Mouse (Mus musculus): ENCODE data around the gene Tchhl1. TPM values are rescaled to one million over a fixed set of nuclear protein-coding genes. Genes with fewer than 3 reads are reported as not detected.
A peak's percentile ranks its signal among the peaks of the same experiment; 100 is the strongest.

The Tchhl1 gene
- polyA plus RNA-seq, 2 experiments = not detected

GRCm38 (mm10) chr3:93520330-93521193 lies 52.0 kb downstream of the Tchhl1 start, which contains the start of gene S100a11:
Gene S100a11, plus strand, starts transcription at chr3:93520488.
- Histone ChIP-seq H3K4me2 (ENCODE audit: low read depth) (peak within 1 kb of the TSS; percentile 69), H3K27me3 (ENCODE audit: control insufficient read depth, insufficient read depth, low read length) (no peaks in the 10 kb centered on the region), H3K4me3 (ENCODE audit: insufficient read depth in 1 of 2, low read depth in 2 of 2, low read length in 2 of 2) (peak within 1 kb of the TSS; percentile 47 to 56), H3K36me3 (replicated peaks; ENCODE audit: control insufficient read depth, insufficient read depth, low read depth) (no peaks in the 10 kb centered on the region), H3K4me1 (replicated peaks; ENCODE audit: control insufficient read depth in 2 of 2, insufficient read depth in 2 of 2, low read length in 1 of 2) (peaks cover 0 to 4% of the 10 kb centered on the region in 2 experiments; a peak in 1 of 4 replicates), H3K9me3 (ENCODE audit: control insufficient read depth, low read length) (no peaks in the 10 kb centered on the region), H3K9ac (replicated peaks) (peak within 1 kb of the TSS; percentile 39), H3K27ac (no peak within 1 kb of the TSS)
- DNase-seq (ENCODE audit: low read depth in 3 of 3, low spot score in 3 of 3) (no peak), ATAC-seq (ENCODE audit: insufficient read depth) (peak; percentile 82; the same call in 1 of the 2 replicates)
- 1% methylated on average over 38 of the region's 38 CpGs for WGBS (ENCODE audit: insufficient replicate concordance)
- 0 out of 2 replicates have a peak, but pooled peaks have one; percentile 13 for TF ChIP-seq CTCF (IDR thresholded peaks at IDR 0.05; ENCODE audit: low read depth)
- no peak for TF ChIP-seq EP300 (IDR thresholded peaks at IDR 0.05; ENCODE audit: low read depth)

Small RNA genes lying within 50 kb of the gene (microRNA-seq; reads per million reads assigned to microRNA genes)
- gene Gm22752 = not detected

Other genes starting within 250 kb of the Tchhl1 start
- not detected in 2 replicates for gene Flg, start 195.2 kb upstream of the Tchhl1 start, polyA plus RNA-seq (2012; rRNA removed)
- not detected in 2 replicates for gene Flg, start 195.2 kb upstream of the Tchhl1 start, polyA plus RNA-seq (2014; fragmentation: Nextera tagmentation; extraction: Ambion mirVana)
- gene Hrnr, start 149.0 kb upstream of the Tchhl1 start, polyA plus RNA-seq (2012; rRNA removed) = not detected in 2 replicates
- gene Hrnr, start 149.0 kb upstream of the Tchhl1 start, polyA plus RNA-seq (2014; fragmentation: Nextera tagmentation; extraction: Ambion mirVana) = not detected in 2 replicates
- gene Rptn, start 75.1 kb upstream of the Tchhl1 start, polyA plus RNA-seq (2012; rRNA removed) = 0.01 TPM in 2 replicates
- gene Rptn, start 75.1 kb upstream of the Tchhl1 start, polyA plus RNA-seq (2014; fragmentation: Nextera tagmentation; extraction: Ambion mirVana) = not detected in 2 replicates
- 0.04 TPM in 1 of 2 replicates, not detected in the other for gene Tchh, start 26.4 kb upstream of the Tchhl1 start, polyA plus RNA-seq (2012; rRNA removed)
- 0.04 and 0.11 TPM in 2 replicates for gene Tchh, start 26.4 kb upstream of the Tchhl1 start, polyA plus RNA-seq (2014; fragmentation: Nextera tagmentation; extraction: Ambion mirVana)
- gene S100a11, start 51.7 kb downstream of the Tchhl1 start, polyA plus RNA-seq (2012; rRNA removed) = 39.1 and 46.2 TPM in 2 replicates
- gene S100a11, start 51.7 kb downstream of the Tchhl1 start, polyA plus RNA-seq (2014; fragmentation: Nextera tagmentation; extraction: Ambion mirVana) = 126 and 159 TPM in 2 replicates
- 23.5 and 25.0 TPM in 2 replicates for gene S100a10, start 86.3 kb downstream of the Tchhl1 start, polyA plus RNA-seq (2012; rRNA removed)
- 53.0 and 57.8 TPM in 2 replicates for gene S100a10, start 86.3 kb downstream of the Tchhl1 start, polyA plus RNA-seq (2014; fragmentation: Nextera tagmentation; extraction: Ambion mirVana)
- gene Tdpoz2, start 183.9 kb downstream of the Tchhl1 start, polyA plus RNA-seq (2012; rRNA removed) = not detected in 2 replicates
- gene Tdpoz2, start 183.9 kb downstream of the Tchhl1 start, polyA plus RNA-seq (2014; fragmentation: Nextera tagmentation; extraction: Ambion mirVana) = not detected in 2 replicates
- not detected in 2 replicates for gene Tdpoz1, start 207.6 kb downstream of the Tchhl1 start, polyA plus RNA-seq (2012; rRNA removed)
- gene Tdpoz1, start 207.6 kb downstream of the Tchhl1 start, polyA plus RNA-seq (2014; fragmentation: Nextera tagmentation; extraction: Ambion mirVana) = not detected in 2 replicates
- gene Gm37596, start 224.3 kb downstream of the Tchhl1 start, polyA plus RNA-seq (2012; rRNA removed) = not detected in 2 replicates
- gene Gm37596, start 224.3 kb downstream of the Tchhl1 start, polyA plus RNA-seq (2014; fragmentation: Nextera tagmentation; extraction: Ambion mirVana) = not detected in 2 replicates

All from liver, embryonic 14.5 days (tissue).